Mouse (Mus musculus): Measurements from ENCODE around the gene Syn2.

The Syn2 gene

DNA sequence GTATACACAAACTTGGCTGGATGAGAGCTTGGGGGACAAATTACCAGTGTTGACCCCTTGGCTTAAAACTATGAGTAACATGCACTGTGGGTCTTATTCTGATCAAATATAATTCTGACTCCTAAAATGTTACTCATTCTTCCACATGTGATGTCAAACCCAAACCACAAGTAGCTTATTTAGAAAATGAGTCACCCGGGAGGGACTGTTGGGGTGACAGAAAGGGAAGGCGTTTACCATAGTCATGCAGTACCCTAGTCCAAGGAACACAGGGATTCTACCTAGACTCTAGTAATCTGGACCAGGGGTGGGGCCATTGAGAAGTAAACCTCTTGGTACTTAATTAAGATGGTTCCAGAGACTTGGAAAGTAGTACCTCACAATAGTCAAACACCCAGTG lies 149.5 kb downstream of the Syn2 start:
- Histone ChIP-seq H3K27me3 (ENCODE audit: control insufficient read depth, insufficient read depth, low read length, poor library complexity, severe bottlenecking) (no peaks in the 10 kb centered on the region), H3K36me3 (ENCODE audit: control insufficient read depth, insufficient read depth, low read length, poor library complexity, severe bottlenecking) (no peaks in the 10 kb centered on the region)
- no peak for DNase-seq (ENCODE audit: low read depth, low spot score)

DNA sequence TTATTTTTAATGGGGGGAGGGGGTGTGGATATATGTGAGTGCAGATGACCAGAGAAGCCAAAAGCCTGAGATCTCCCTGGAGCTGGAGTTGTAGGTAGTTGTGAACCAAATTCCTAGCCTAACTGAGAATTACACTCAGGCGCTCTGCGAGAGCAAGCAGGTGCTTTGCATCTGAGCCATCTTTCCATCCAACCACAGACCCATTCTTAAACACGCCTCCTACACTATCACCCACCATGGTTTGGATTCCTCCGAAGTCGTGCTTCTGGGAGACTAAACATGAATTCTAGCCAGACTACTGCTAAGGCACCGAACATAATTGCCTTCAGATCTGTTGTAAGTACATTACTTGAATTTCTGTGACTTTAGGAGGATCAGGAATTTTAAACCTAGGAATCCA lies 151.7 kb downstream of the Syn2 start:
- DNase-seq (ENCODE audit: low read depth, low spot score): no peak
- H3K36me3 ChIP-seq (ENCODE audit: control insufficient read depth, insufficient read depth, low read length, poor library complexity, severe bottlenecking): no peaks in the 10 kb centered on the region
- H3K27me3 ChIP-seq (ENCODE audit: control insufficient read depth, insufficient read depth, low read length, poor library complexity, severe bottlenecking): no peaks in the 10 kb centered on the region

DNA sequence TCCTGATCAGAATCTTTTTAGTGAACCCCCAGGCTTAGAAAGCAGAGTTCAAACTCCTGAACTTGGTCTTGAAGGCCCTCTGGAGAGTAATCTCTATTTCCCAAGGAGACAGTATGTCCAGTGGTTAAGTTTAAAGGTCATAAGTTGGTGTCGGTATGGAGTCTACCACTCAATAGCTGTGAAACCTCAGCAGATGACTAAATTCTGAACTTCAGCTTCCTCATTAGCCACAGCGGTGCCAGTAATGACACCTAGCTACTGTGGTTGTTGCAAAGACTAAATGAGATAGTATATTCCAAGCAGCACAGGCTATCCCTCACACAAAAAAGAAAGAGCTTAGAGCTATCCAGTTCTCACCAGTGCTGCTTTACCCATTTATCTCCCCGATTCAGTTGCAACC lies 153.5 kb downstream of the Syn2 start:
- Histone ChIP-seq H3K27me3 (ENCODE audit: control insufficient read depth, insufficient read depth, low read length, poor library complexity, severe bottlenecking) (no peaks in the 10 kb centered on the region), H3K36me3 (ENCODE audit: control insufficient read depth, insufficient read depth, low read length, poor library complexity, severe bottlenecking) (no peaks in the 10 kb centered on the region)
- DNase-seq (ENCODE audit: low read depth, low spot score): no peak

- Histone ChIP-seq H3K36me3 (ENCODE audit: control insufficient read depth, insufficient read depth, low read length, poor library complexity, severe bottlenecking) (no peaks in the 10 kb centered on the region), H3K27me3 (ENCODE audit: control insufficient read depth, insufficient read depth, low read length, poor library complexity, severe bottlenecking) (no peaks in the 10 kb centered on the region)
- no peak for DNase-seq (ENCODE audit: low read depth, low spot score)
These were observed 155.9 kb downstream of the Syn2 start for GRCm38 (mm10) chr6:115290561-115290960.

DNA sequence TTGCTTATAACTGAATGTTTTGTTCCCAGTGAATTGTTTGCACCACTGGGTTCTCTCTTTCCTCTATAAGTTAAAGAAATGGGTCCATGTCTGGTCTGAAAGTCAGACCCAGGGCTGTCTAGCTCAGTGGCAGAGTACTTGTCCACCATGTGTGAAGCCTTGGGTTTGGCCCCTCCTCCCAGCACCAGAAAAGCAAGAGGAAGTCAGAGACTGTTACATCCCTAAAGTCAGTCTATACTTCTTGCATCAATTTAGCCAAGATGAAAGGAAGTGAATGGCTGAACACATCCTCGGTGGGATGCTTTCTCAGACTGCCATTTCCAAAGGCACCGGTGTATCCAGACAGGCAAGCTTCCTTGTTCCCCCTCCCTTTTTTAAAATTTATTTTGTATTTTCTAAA lies 156.4 kb downstream of the Syn2 start:
- no peak for DNase-seq (ENCODE audit: low read depth, low spot score)
- Histone ChIP-seq H3K36me3 (ENCODE audit: control insufficient read depth, insufficient read depth, low read length, poor library complexity, severe bottlenecking) (no peaks in the 10 kb centered on the region), H3K27me3 (ENCODE audit: control insufficient read depth, insufficient read depth, low read length, poor library complexity, severe bottlenecking) (no peaks in the 10 kb centered on the region)

DNA sequence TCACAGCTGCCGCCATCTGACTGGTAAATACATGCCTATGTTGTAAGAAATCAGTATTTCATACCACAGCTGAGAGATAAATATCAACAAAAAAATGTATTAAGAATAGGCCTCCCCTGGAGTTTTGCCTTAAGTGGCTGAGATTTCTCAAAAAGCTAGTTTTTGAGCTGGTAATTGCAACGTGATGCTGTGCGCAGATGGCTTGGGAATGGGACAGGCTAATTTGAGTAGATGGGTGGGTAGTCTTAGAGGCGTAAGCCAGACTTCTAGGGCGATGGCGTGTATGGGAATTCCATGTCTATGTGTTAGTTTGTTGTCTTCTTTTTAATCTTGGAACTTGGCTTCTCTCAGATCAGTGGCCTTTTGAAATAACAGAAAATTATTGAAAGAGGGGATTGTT lies 157.1 kb downstream of the Syn2 start:
- no peaks in the 10 kb centered on the region for H3K27me3 ChIP-seq (ENCODE audit: control insufficient read depth, insufficient read depth, low read length, poor library complexity, severe bottlenecking)
- no peak for DNase-seq (ENCODE audit: low read depth, low spot score)
- no peaks in the 10 kb centered on the region for H3K36me3 ChIP-seq (ENCODE audit: control insufficient read depth, insufficient read depth, low read length, poor library complexity, severe bottlenecking)

DNA sequence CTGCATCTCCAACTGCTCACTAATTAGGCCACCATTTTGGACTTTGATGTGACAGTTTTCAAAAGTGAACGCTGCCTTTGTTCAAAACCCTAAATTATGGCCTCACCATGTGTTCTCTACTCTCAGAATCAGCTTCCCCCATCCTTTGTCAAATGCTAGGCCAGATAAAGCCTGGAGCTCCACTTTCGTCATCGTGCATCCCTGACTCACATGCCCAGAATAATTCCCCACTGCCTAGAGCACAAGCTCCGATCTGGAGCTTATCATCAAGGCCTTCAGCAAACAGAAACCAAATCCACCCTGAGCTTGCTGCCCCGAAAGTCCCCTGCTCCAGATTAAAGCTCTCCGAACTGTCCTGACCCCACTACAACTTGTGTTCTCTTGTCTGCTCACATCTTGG lies 157.9 kb downstream of the Syn2 start:
- H3K36me3 ChIP-seq (ENCODE audit: control insufficient read depth, insufficient read depth, low read length, poor library complexity, severe bottlenecking): no peaks in the 10 kb centered on the region
- no peaks in the 10 kb centered on the region for H3K27me3 ChIP-seq (ENCODE audit: control insufficient read depth, insufficient read depth, low read length, poor library complexity, severe bottlenecking)
- DNase-seq (ENCODE audit: low read depth, low spot score): no peak

DNA sequence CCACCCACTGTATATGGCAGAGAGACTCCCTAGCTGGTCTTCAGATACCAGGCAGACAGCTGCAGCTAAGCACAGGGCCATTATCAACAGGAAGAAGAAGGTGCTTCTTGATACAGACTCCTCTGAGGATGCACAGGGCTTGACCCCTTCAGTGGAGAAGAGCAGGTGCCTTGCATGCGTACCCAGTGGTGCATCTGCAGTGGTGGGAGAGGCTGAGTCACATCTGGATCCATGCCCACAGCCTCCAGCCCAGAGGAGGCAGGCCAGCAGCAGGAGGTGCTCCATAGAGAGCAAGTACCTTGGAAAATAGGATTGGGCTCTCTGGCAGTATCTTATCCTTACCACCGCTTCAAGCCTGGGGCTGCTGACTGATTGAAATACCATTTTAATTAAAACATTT lies 159.2 kb downstream of the Syn2 start:
- Histone ChIP-seq H3K27me3 (ENCODE audit: control insufficient read depth, insufficient read depth, low read length, poor library complexity, severe bottlenecking) (no peaks in the 10 kb centered on the region), H3K36me3 (ENCODE audit: control insufficient read depth, insufficient read depth, low read length, poor library complexity, severe bottlenecking) (no peaks in the 10 kb centered on the region)
- DNase-seq (ENCODE audit: low read depth, low spot score): no peak

GRCm38 (mm10) chr6:115307134-115307533 lies 172.4 kb downstream of the Syn2 start:
- H3K27me3 ChIP-seq (ENCODE audit: control insufficient read depth, insufficient read depth, low read length, poor library complexity, severe bottlenecking): no peaks in the 10 kb centered on the region
- DNase-seq (ENCODE audit: low read depth, low spot score): no peak

GRCm38 (mm10) chr6:115312780-115313179 lies 178.1 kb downstream of the Syn2 start:
- DNase-seq (ENCODE audit: low read depth, low spot score): no peak
- no peaks in the 10 kb centered on the region for H3K27me3 ChIP-seq (ENCODE audit: control insufficient read depth, insufficient read depth, low read length, poor library complexity, severe bottlenecking)
- H3K36me3 ChIP-seq (ENCODE audit: control insufficient read depth, insufficient read depth, low read length, poor library complexity, severe bottlenecking): no peaks in the 10 kb centered on the region

More at GRCm38 (mm10) chr6:115307134-115307533, 172.4 kb downstream of the Syn2 start:
- no peaks in the 10 kb centered on the region for H3K36me3 ChIP-seq (ENCODE audit: control insufficient read depth, insufficient read depth, low read length, poor library complexity, severe bottlenecking)

DNA sequence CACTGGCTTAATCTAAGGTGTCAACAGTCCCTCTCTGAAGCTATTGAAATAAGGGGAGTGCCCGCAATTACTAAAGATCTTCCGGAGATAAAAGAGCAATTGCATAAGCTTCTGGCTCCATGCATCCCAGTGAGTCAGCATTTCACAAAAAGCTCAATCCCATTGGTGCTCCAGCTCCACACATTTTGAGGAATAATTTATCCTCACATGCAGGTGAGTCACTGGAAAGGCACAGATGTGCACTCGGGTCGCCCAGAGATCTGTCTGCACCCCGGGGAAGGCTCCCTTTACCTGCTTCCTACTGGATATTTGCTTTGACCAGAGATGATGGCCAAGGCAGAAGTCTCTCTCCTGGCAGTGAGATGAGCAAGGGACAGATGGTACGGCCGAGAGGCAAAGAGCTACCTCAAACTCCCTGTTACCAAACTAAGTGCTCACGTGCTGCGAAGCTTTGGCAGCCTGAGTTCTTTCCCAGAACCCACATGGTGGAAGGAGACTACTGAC lies 178.6 kb downstream of the Syn2 start:
- DNase-seq (ENCODE audit: low read depth, low spot score): no peak
- no peaks in the 10 kb centered on the region for H3K27me3 ChIP-seq (ENCODE audit: control insufficient read depth, insufficient read depth, low read length, poor library complexity, severe bottlenecking)
- H3K36me3 ChIP-seq (ENCODE audit: control insufficient read depth, insufficient read depth, low read length, poor library complexity, severe bottlenecking): no peaks in the 10 kb centered on the region

- Histone ChIP-seq H3K36me3 (ENCODE audit: control insufficient read depth, insufficient read depth, low read length, poor library complexity, severe bottlenecking) (no peaks in the 10 kb centered on the region), H3K27me3 (ENCODE audit: control insufficient read depth, insufficient read depth, low read length, poor library complexity, severe bottlenecking) (no peaks in the 10 kb centered on the region)
- DNase-seq (ENCODE audit: low read depth, low spot score): no peak
These were observed 179.2 kb downstream of the Syn2 start for GRCm38 (mm10) chr6:115313910-115314309.

GRCm38 (mm10) chr6:115315770-115316169 lies 181.1 kb downstream of the Syn2 start:
- Histone ChIP-seq H3K27me3 (ENCODE audit: control insufficient read depth, insufficient read depth, low read length, poor library complexity, severe bottlenecking) (no peaks in the 10 kb centered on the region), H3K36me3 (ENCODE audit: control insufficient read depth, insufficient read depth, low read length, poor library complexity, severe bottlenecking) (no peaks in the 10 kb centered on the region)
- no peak for DNase-seq (ENCODE audit: low read depth, low spot score)

DNA sequence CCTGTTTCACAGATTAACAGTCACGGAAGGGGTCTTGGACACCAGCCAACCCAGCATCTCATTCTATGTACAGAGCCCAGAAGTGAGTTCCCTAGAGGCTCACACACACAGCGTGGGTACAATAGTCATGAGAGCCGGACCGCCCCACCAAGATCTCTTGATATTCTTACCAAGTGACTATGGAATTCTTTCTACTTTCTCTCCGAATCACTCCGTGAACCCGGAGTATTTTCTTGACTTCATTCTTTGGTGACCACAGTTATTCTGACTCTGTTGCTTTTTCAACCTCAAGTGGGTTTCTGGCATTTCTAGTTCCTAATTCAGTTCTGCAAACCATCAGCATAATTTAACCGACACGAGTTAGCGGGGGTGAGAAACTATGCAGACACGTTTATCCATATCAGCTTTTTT lies 182.1 kb downstream of the Syn2 start:
- no peaks in the 10 kb centered on the region for H3K27me3 ChIP-seq (ENCODE audit: control insufficient read depth, insufficient read depth, low read length, poor library complexity, severe bottlenecking)
- H3K36me3 ChIP-seq (ENCODE audit: control insufficient read depth, insufficient read depth, low read length, poor library complexity, severe bottlenecking): no peaks in the 10 kb centered on the region
- no peak for DNase-seq (ENCODE audit: low read depth, low spot score)

DNA sequence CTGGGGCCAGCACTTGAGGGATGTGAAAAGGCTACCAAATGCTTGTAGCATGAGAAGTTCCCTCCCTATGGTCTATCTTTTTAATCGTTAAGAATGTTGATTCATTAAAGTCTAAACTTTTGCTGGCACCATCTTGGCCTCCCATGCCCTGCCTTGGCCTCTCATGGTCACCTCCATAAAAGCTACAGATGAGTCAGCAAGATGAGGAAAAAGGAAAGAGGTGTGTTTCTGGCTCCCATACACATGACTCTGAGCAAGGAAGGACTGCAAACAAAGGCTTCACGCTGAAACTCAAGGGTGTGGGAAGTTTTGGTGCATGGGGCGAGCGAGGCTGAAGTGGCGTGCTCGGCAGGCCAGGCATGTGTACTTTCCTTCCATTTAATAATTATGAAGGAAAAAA lies 184.1 kb downstream of the Syn2 start:
- no peaks in the 10 kb centered on the region for H3K27me3 ChIP-seq (ENCODE audit: control insufficient read depth, insufficient read depth, low read length, poor library complexity, severe bottlenecking)
- no peaks in the 10 kb centered on the region for H3K36me3 ChIP-seq (ENCODE audit: control insufficient read depth, insufficient read depth, low read length, poor library complexity, severe bottlenecking)
- no peak for DNase-seq (ENCODE audit: low read depth, low spot score)

- no peak for DNase-seq (ENCODE audit: low read depth, low spot score)
- Histone ChIP-seq H3K27me3 (ENCODE audit: control insufficient read depth, insufficient read depth, low read length, poor library complexity, severe bottlenecking) (no peaks in the 10 kb centered on the region), H3K36me3 (ENCODE audit: control insufficient read depth, insufficient read depth, low read length, poor library complexity, severe bottlenecking) (no peaks in the 10 kb centered on the region)
These were observed 185.0 kb downstream of the Syn2 start for GRCm38 (mm10) chr6:115319686-115320085.
